Mouse (Mus musculus) ovary, adult 18-20 months (tissue): ENCODE measurements around the gene Sestd1.

Source experiments
- DNase-seq: peaks from one replicate; pipeline ENCODE4 v3.0.0; 2022; ENCODE audit warnings: low spot score, mixed read lengths

The Sestd1 gene

GRCm38 (mm10) chr2:77173366-77173765 is 107.0 kb downstream of the Sestd1 start:
- no peak for DNase-seq

- no peak for DNase-seq
Measured at GRCm38 (mm10) chr2:77172241-77172671, 108.1 kb downstream of the Sestd1 start.

- DNase-seq: no peak
Measured at GRCm38 (mm10) chr2:77171444-77172240, 108.8 kb downstream of the Sestd1 start.

- no peak for DNase-seq
Measured at GRCm38 (mm10) chr2:77170633-77171105, 109.7 kb downstream of the Sestd1 start, which contains the start of gene Ccdc141. TSS of gene Ccdc141 (minus strand) at chr2:77170636.

- DNase-seq: no peak
Measured at GRCm38 (mm10) chr2:77169916-77170632, 110.3 kb downstream of the Sestd1 start.

- no peak for DNase-seq
Measured at GRCm38 (mm10) chr2:77169218-77169617, 111.2 kb downstream of the Sestd1 start.

GRCm38 (mm10) chr2:77168781-77169180 is 111.6 kb downstream of the Sestd1 start:
- no peak for DNase-seq

- no peak for DNase-seq
Measured at GRCm38 (mm10) chr2:77168081-77168685, 112.2 kb downstream of the Sestd1 start.

- DNase-seq: no peak
Measured at GRCm38 (mm10) chr2:77166366-77166765, 114.0 kb downstream of the Sestd1 start.

GRCm38 (mm10) chr2:77164662-77165061 is 115.7 kb downstream of the Sestd1 start:
- no peak for DNase-seq

- DNase-seq: no peak
Measured at GRCm38 (mm10) chr2:77163381-77163780, 117.0 kb downstream of the Sestd1 start.

GRCm38 (mm10) chr2:77162135-77162534 is 118.3 kb downstream of the Sestd1 start:
- no peak for DNase-seq

- DNase-seq: no peak
Measured at GRCm38 (mm10) chr2:77157546-77157945, 122.8 kb downstream of the Sestd1 start.

- no peak for DNase-seq
Measured at GRCm38 (mm10) chr2:77154080-77154479, 126.3 kb downstream of the Sestd1 start.

- no peak for DNase-seq
Measured at GRCm38 (mm10) chr2:77151255-77151654, 129.1 kb downstream of the Sestd1 start.

GRCm38 (mm10) chr2:77149576-77149975 is 130.8 kb downstream of the Sestd1 start:
- no peak for DNase-seq

GRCm38 (mm10) chr2:77148215-77148614 is 132.2 kb downstream of the Sestd1 start:
- no peak for DNase-seq

- DNase-seq: no peak
Measured at GRCm38 (mm10) chr2:77146968-77147367, 133.4 kb downstream of the Sestd1 start.

GRCm38 (mm10) chr2:77146291-77146690 is 134.1 kb downstream of the Sestd1 start:
- DNase-seq: no peak

- no peak for DNase-seq
Measured at GRCm38 (mm10) chr2:77143536-77143935, 136.9 kb downstream of the Sestd1 start.

GRCm38 (mm10) chr2:77138879-77139278 is 141.5 kb downstream of the Sestd1 start:
- DNase-seq: no peak

GRCm38 (mm10) chr2:77134906-77135305 is 145.5 kb downstream of the Sestd1 start:
- DNase-seq: no peak

- DNase-seq: no peak
Measured at GRCm38 (mm10) chr2:77133407-77133806, 147.0 kb downstream of the Sestd1 start.
